Mouse (Mus musculus) adrenal gland, adult 8-10 months (tissue): ENCODE results near the gene Ell2. TPM values are rescaled to one million over a fixed set of nuclear protein-coding genes. Genes with fewer than 3 reads are reported as not detected.

Experiments used
- DNase-seq: peaks from one replicate; pipeline ENCODE4 v3.0.0; 2022
- total RNA-seq, 4 experiments: library from RNA; stranded (reverse); gene quantifications; 2 replicates each; pipeline ENCODE4 v1.2.4; 2022

The Ell2 gene
- total RNA-seq, 4 experiments from 2014 or later, result 37.3 to 67.7 (median 50.4) TPM

- no peak for DNase-seq
These were observed 64.2 kb downstream of the Ell2 start for GRCm38 (mm10) chr13:75770744-75771143.

- DNase-seq, result no peak
These were observed 64.8 kb downstream of the Ell2 start for GRCm38 (mm10) chr13:75771404-75771803.

GRCm38 (mm10) chr13:75771984-75772730 lies 65.6 kb downstream of the Ell2 start:
- DNase-seq, result no peak

GRCm38 (mm10) chr13:75775961-75776360 lies 69.4 kb downstream of the Ell2 start:
- no peak for DNase-seq

- DNase-seq, result no peak
These were observed 70.1 kb downstream of the Ell2 start for GRCm38 (mm10) chr13:75776692-75777091.

- DNase-seq, result no peak
These were observed 71.6 kb downstream of the Ell2 start for GRCm38 (mm10) chr13:75778156-75778555.

- no peak for DNase-seq
These were observed 72.6 kb downstream of the Ell2 start for GRCm38 (mm10) chr13:75779169-75779568.

- DNase-seq, result no peak
These were observed 73.5 kb downstream of the Ell2 start for GRCm38 (mm10) chr13:75780096-75780495.

- DNase-seq, result no peak
These were observed 79.2 kb downstream of the Ell2 start for GRCm38 (mm10) chr13:75785726-75786125.

- DNase-seq, result no peak
These were observed 79.7 kb downstream of the Ell2 start for GRCm38 (mm10) chr13:75786264-75786663.

GRCm38 (mm10) chr13:75787364-75787763 lies 80.8 kb downstream of the Ell2 start:
- no peak for DNase-seq

GRCm38 (mm10) chr13:75788178-75788577 lies 81.6 kb downstream of the Ell2 start:
- no peak for DNase-seq

- no peak for DNase-seq
These were observed 82.7 kb downstream of the Ell2 start for GRCm38 (mm10) chr13:75789061-75789834.

GRCm38 (mm10) chr13:75790550-75791205 lies 84.1 kb downstream of the Ell2 start:
- no peak for DNase-seq

- DNase-seq, result no peak
These were observed 87.5 kb downstream of the Ell2 start for GRCm38 (mm10) chr13:75793863-75794629.

- DNase-seq, result peak; percentile 92
These were observed 91.0 kb downstream of the Ell2 start for GRCm38 (mm10) chr13:75797369-75798141.

- DNase-seq, result no peak
These were observed 92.1 kb downstream of the Ell2 start for GRCm38 (mm10) chr13:75798413-75799302.

- DNase-seq, result no peak
These were observed 92.9 kb downstream of the Ell2 start for GRCm38 (mm10) chr13:75799421-75799820.

GRCm38 (mm10) chr13:75807969-75808368 lies 101.4 kb downstream of the Ell2 start:
- DNase-seq, result no peak

GRCm38 (mm10) chr13:75809957-75810356 lies 103.4 kb downstream of the Ell2 start:
- no peak for DNase-seq

- no peak for DNase-seq
These were observed 110.6 kb downstream of the Ell2 start for GRCm38 (mm10) chr13:75817183-75817582.
